8 mouse cellular contexts compared by ENCODE assay signal in genomic region chr17:15577291-15577694, GRCm38 (mm10). TPM values are rescaled to one million over a fixed set of nuclear protein-coding genes. Genes with fewer than 3 reads are reported as not detected.
DNase-seq lines count a peak whose midpoint lies in the region; ATAC-seq and TF ChIP-seq lines count a peak whose summit lies in the region.

No protein-coding gene starts in this region.

- peak overlapping the region; percentile 56 for H3K4me2 ChIP-seq in forebrain, embryonic 12.5 days

- H3K9ac ChIP-seq in forebrain, embryonic 12.5 days = no peak overlapping the region

- DNase-seq in right cerebral cortex, adult 18-20 months = peak; percentile 24
- no peak for DNase-seq in right cerebral cortex, postnatal 36 days (ENCODE audit: low spot score in 2 of 2)
- peak; percentile 54 for DNase-seq in heart, postnatal 4 days
- DNase-seq in left cerebral cortex, adult 2 months (ENCODE audit: extremely low spot score in 1 of 2, low spot score in 2 of 2) = peak; percentile 22 to 25
- DNase-seq in lung, postnatal 4 days = peak; percentile 39 to 60
- DNase-seq in splenic B cell, adult 2 months (ENCODE audit: low read depth, low spot score) = peak; percentile 27
- no peak for DNase-seq in spleen, postnatal 36 days (ENCODE audit: low spot score in 2 of 2)

- peak overlapping the region; percentile 37 for H3K4me3 ChIP-seq in forebrain, embryonic 12.5 days (replicated peaks)
- no peak overlapping the region for H3K4me3 ChIP-seq in left cerebral cortex, adult 2 months

- no peaks in the 10 kb centered on the region for H3K36me3 ChIP-seq in forebrain, embryonic 12.5 days (replicated peaks)
- H3K36me3 ChIP-seq in splenic B cell, adult 2 months (ENCODE audit: control insufficient read depth, insufficient read depth, low read length, poor library complexity, severe bottlenecking) = no peaks in the 10 kb centered on the region

- no peaks in the 10 kb centered on the region for H3K4me1 ChIP-seq in forebrain, embryonic 12.5 days

- peak; percentile 20; the same call in 1 of the 2 replicates for TF ChIP-seq CTCF in left cerebral cortex, adult 2 months (IDR thresholded peaks at IDR 0.05)

- peaks cover 19% of the 10 kb centered on the region for H3K27me3 ChIP-seq in forebrain, embryonic 12.5 days
- 0 out of 2 replicates have a peak, but pooled peaks cover 2% of the 10 kb centered on the region for H3K27me3 ChIP-seq in splenic B cell, adult 2 months (ENCODE audit: control insufficient read depth, insufficient read depth, low read length, poor library complexity, severe bottlenecking)

- no peaks in the 10 kb centered on the region for H3K9me3 ChIP-seq in forebrain, embryonic 12.5 days

- WGBS in forebrain, embryonic 12.5 days = under 1% methylated on average over 21 of the region's 32 CpGs

- peak; percentile 55; the same call in 1 of the 2 replicates for ATAC-seq in forebrain, embryonic 12.5 days (ENCODE audit: low FRiP score)

- H3K27ac ChIP-seq in forebrain, embryonic 12.5 days = no peak overlapping the region
- H3K27ac ChIP-seq in left cerebral cortex, adult 2 months = no peak overlapping the region

- intact Hi-C loops in left cerebral cortex, adult 2 months (cut with DNase I) = no loop called here

RNA-seq across cellular contexts. Expression of gene Prdm9, which starts 13.1 kb away (rescaled TPM):
- 3.0 and 3.2 TPM in 2 replicates for polyA plus RNA-seq in forebrain, embryonic 12.5 days (2016; fragmentation: Nextera tagmentation; extraction: Ambion mirVana)
- total RNA-seq in heart, postnatal 4 days (2021) = 1 to 10 TPM; 2.7 to 3.3 TPM
- total RNA-seq in left cerebral cortex, adult 2 months (2021) = 1 to 10 TPM; 2.9 to 3.1 TPM

RNA-seq across cellular contexts. Expression of gene Pdcd2, which starts 50.2 kb away (rescaled TPM):
- polyA plus RNA-seq in forebrain, embryonic 12.5 days (2016; fragmentation: Nextera tagmentation; extraction: Ambion mirVana) = 54.9 and 65.1 TPM in 2 replicates
- total RNA-seq in heart, postnatal 4 days (2021) = 10 to 100 TPM; 19.5 to 21.7 TPM
- 10 to 100 TPM; 19.1 to 21.0 TPM for total RNA-seq in left cerebral cortex, adult 2 months (2021)

Comparison
In these comparisons a context has a peak if more than half of its experiments do, and no peak if none do; other contexts are left out.
1. DNase-seq: peak in right cerebral cortex, adult 18-20 months (single experiment), heart, postnatal 4 days (single experiment), left cerebral cortex, adult 2 months (2 of 2), lung, postnatal 4 days (2 of 2) and splenic B cell, adult 2 months (single experiment); none in right cerebral cortex, postnatal 36 days (0 of 2) and spleen, postnatal 36 days (0 of 2).